Mouse (Mus musculus) thymus, postnatal 10 days (tissue): ENCODE results near the gene Mat2b.

ENCODE experiments used
- DNase-seq, 2 experiments: peaks; one replicate each; pipeline ENCODE4 v3.0.0; 2021; ENCODE audit warnings: low spot score in 2 of 2

Mat2b gene

DNA sequence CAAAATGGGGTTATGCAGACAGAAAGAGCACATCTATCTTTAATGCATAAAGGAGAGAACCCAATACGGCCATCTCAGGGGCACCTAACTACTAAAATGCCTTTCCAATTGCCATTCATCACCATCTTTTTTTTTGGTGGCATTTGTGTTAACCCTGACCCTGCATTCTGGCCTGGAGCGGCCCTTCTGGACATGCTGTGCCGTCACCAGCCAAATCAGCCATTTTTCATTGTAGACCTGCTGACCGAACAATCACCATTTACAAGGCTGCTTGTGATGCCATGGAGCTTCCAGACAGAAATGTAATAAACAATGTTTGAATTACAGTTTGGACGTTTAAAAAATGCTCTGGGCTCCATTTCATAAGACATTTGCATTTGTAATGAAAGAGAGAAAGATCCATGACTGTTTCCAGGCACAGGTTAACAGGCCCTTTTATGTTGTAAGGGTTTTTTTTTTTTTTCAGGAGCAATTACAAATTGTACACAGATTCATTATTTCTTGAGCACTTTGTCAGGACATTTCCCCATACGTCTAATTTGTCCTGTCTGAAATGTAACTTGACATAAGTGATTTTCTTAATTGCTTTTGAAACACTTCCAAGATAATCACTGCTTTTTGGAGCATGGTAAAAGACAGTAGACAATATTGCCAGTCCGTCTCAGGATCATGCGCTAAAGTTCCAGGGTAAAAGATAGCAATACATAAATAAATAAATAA, 45.1 kb downstream of the Mat2b start:
- no peak for DNase-seq

DNA sequence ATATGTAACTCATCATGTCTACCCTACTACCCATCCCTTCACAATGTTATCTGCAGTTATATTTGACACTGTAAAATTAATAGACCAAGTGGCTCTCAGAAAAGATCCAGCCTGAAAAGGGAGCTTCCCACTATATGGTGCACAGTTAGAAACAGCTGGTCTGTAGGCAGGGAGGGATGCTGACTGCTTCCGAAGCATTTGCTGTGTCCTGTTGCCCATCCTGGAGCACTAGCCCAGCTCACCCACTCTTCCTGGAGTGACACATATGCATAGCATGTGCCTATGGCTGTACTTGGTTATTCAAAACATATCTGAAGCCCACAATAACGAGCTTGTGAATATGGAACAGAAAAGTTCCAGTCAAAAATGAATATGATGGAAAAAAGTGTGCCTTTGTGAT, 47.8 kb downstream of the Mat2b start:
- no peak for DNase-seq
